Mouse (Mus musculus): ENCODE measurements around the gene Zscan12.
A peak's percentile ranks its signal among the peaks of the same experiment; 100 is the strongest.
"Not testable (repeated sequence)": the region's sequence is repeated elsewhere in the genome, so short reads cannot be mapped to it uniquely, and the experiment has no call there.

The Zscan12 gene

DNA sequence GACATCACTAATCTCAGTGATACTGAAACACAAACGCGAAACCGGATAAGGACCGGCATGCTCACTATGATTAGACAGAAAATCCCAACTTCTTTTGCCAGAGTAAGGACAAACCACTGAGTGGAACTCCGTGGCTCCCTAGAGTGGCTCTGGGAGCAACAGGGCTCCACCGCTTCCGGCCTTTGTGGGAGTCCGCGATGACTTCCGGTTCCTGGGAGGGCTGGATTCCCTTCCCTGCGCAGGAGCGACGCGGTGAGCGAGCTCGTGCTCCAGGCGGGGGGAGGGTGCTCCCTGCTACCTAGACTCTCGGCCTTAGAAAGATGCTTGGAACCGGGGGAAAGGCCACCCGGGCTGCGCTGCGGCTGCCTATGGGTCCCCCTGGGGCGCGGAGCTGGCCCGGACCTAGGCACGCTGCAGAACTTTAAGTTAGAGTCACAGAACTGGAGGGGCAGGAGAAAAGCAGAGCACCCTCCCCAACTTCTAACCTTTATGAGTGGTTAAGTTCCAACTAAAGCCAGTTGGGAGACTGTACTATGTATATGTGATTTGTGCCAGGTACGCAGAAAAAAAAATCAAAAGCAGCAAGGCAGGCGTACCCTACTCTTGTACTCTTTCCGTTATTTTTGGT is at the start of gene Zscan12:
Zscan12 (plus strand) TSS at position 200 of the 628 bp plus-strand sequence.
- peak; percentile 88 for DNase-seq (ENCODE audit: low spot score)

DNA sequence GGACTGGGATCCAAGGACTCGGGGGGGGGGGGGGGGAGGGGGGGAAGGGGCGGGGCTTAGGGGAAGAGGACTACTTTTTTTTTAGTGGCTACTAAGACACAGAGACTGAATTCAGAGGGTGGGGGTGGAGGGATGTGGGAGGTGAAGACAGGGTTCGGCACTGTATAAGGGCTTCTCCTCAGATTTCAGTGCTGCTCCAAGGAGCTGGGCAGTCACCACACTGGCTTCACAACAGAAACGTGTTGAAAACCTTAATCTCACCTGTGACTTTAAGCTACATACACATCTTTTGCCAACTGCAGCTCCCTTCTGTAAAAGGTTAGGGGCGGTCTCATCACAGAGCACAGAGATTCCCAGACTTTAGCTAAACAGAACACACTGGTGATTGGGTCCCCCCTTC is 49.8 kb upstream of the Zscan12 start:
- DNase-seq (ENCODE audit: low spot score) = no peak

DNA sequence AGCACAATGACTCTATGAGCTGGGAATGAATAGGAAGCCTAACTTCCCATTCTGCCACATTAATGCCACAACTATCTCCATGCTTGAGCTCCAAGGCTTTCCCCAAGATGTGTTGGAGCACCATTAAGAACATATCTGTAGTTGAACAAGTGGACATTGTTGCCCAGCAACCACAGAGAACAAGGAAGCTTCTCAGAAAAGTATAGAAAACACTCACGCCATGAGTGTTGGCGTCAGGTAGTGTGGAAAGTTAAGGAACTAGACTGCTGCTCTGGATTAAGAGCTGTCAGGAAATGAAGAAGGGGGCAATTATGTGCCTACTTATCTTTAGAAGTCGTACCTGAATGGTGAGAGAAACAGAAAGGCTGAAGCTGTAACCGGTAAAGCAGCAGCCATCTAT is 48.7 kb upstream of the Zscan12 start:
- no peak for DNase-seq (ENCODE audit: low spot score)

DNA sequence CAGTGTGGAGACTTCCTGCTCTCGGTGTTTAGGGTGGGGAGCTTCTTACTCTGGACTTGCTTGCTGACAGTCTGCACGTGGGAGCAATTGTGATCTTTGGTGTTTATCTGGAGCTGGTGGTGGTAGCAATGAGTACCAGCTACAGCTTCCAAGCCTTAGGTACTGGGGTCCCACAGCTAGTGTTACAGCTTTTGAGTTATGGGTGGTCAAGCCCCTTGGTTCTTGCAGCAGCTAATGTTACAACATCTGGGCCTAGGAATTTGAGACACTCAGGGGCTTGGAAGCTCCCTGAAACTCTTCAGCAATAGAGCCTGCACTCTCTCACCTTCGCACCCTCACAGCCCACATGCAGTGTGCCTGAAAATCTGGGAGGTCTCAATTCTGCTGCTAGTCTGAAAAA is 42.4 kb upstream of the Zscan12 start:
- no peak for DNase-seq (ENCODE audit: low spot score)

- DNase-seq (ENCODE audit: low spot score) = no peak
Observed at GRCm38 (mm10) chr13:21321890-21322494, 40.6 kb upstream of the Zscan12 start.

GRCm38 (mm10) chr13:21322509-21323375 is 39.9 kb upstream of the Zscan12 start:
- DNase-seq (ENCODE audit: low spot score) = peak; percentile 21

DNA sequence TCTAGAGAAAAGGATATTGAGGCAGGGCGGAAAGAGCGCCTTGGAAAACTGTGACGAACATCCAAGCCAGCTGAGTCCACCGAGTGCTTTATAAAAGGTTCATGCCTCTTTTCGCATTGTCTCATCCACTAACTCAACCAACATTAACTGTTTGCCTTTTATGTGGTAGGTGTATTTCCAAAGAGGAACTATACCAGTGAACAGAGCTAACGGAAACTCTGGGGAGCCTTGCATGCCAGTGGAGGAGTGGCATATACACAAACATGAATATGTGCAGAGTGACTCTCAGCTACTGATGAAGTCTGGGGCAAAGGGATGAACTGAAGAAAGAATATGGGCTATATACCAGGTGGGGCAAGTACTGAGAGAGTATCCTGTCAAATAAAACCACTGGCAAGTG is 39.2 kb upstream of the Zscan12 start:
- DNase-seq (ENCODE audit: low spot score) = no peak

GRCm38 (mm10) chr13:21326191-21326590 is 36.4 kb upstream of the Zscan12 start:
- DNase-seq (ENCODE audit: low spot score) = peak; percentile 52

GRCm38 (mm10) chr13:21326657-21327211 is 35.9 kb upstream of the Zscan12 start:
- peak; percentile 78 for DNase-seq (ENCODE audit: low spot score)

DNA sequence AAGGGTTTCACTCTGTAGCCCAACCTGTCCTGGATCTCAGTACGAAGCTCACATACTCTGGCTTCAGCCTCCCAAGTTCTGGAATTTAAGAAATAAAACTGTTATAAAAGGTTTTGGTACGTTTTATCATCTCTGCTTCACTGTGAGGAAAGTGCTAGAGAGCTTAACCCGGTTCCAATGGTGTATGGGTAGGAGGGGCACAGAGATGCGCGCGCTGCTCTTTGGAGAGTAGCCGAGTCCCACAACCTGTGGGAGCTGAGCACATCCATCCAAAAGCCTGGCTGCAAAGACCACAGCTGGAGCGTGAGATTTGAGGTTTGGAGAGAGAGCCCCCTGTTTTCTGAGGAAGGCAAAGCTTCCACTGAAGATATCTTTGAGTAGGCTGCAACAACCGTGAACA is 35.2 kb upstream of the Zscan12 start:
- DNase-seq (ENCODE audit: low spot score) = peak; percentile 20

GRCm38 (mm10) chr13:21346610-21347009 is 16.0 kb upstream of the Zscan12 start, which contains the start of gene Olfr1367:
TSS of gene Olfr1367 (plus strand) at chr13:21346910.
- DNase-seq (ENCODE audit: low spot score) = no peak

GRCm38 (mm10) chr13:21350593-21350992 is 12.0 kb upstream of the Zscan12 start:
- DNase-seq (ENCODE audit: low spot score) = no peak

DNA sequence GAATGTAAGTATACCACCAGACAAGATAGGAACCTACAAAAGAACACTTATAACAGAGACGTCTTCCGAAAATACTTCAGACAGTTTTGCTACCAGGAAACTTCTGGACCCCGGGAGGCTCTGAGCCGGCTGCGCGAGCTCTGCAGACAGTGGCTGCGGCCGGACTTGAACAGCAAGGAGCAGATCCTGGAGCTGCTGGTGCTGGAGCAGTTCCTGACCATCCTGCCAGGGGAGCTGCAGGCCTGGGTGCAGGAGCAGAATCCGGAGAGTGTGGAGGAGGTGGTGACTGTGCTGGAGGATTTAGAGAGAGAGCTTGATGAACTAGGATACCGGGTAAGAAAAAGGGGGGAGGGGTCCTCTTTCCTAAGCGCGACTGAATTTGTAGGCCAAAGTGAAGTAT is 1.1 kb downstream of the Zscan12 start:
- DNase-seq (ENCODE audit: low spot score) = no peak

DNA sequence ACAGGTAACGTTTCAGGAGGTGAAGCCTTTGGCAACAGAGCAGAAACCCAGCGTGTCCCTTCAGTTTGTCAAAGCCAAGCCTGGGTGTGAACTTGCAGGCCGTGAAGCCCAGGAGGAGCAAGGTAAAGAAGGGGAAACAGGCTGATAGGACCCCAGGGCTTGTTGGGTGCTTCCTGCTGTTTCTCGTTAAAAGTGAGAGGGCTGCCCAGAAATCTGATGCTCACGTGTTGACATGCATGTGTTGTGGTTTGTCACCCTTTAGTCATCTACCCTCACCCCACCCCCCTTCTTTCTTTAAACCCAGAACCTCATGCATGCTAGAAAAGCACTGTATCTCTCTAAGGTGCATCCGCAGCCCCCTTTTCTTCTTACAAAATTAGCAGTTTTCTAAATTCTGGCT is 4.0 kb downstream of the Zscan12 start:
- no peak for DNase-seq (ENCODE audit: low spot score)

- no peak for DNase-seq (ENCODE audit: low spot score)
Observed at GRCm38 (mm10) chr13:21372700-21373099, 10.1 kb downstream of the Zscan12 start.

GRCm38 (mm10) chr13:21377773-21378172 is 15.2 kb downstream of the Zscan12 start:
- DNase-seq (ENCODE audit: low spot score) = no peak

DNA sequence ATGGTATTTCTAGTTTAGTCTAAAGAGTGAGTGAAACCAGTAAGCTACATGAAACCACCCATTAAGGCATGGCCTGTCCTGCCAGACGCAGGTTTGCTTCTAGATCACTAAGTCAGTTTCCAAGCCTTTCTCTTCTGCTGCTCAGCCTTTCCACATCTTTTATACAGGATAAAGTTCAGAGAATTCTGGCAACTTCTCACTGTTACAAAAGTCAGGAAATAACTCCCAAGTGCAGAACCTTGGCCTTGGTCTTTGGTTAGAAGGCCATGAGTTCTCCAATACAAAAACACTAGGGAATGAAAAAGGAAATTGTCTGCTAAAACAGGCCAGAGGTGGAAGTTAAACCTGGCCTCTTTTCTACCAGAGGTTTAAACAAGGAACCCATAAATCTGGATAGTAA is 32.6 kb downstream of the Zscan12 start:
- DNase-seq (ENCODE audit: low spot score) = no peak

DNA sequence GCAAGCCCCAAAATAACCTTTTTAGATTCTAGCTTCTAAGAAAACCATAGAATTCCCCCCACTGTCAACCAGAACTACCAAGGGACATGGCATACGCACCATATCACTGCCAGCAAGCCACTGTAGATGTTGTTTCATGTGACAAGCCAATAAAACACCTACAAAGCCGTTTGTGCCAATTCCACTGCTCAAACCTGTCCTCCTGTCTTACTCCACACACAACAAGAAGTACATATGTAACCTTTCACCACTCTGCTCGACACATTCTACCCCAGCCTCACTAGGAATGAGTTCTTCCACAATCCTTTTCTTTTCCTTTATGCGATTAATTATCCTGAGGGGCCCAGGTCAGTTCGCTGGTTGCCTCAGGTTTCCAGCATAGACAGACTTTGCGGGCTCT is 33.0 kb downstream of the Zscan12 start:
- no peak for DNase-seq (ENCODE audit: low spot score)

DNA sequence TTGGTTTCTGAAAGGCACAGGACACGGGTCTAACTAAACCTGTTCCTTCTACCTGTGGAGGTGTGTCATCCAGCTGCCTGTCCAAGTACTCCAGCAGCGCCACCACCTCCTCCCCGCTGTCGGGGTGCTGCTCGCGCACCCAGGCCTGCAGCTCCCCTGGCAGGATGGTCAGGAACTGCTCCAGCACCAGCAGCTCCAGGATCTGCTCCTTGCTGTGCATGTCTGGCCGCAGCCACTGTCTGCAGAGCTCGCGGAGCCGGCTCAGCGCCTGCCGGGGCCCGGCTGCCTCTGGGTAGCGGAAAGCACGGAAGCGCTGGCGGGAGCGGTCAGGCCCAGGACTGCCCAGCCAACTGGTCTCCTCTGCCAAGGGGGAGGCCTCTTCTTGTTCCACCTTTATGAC is 33.4 kb downstream of the Zscan12 start:
- DNase-seq (ENCODE audit: low spot score) = not testable (repeated sequence)

DNA sequence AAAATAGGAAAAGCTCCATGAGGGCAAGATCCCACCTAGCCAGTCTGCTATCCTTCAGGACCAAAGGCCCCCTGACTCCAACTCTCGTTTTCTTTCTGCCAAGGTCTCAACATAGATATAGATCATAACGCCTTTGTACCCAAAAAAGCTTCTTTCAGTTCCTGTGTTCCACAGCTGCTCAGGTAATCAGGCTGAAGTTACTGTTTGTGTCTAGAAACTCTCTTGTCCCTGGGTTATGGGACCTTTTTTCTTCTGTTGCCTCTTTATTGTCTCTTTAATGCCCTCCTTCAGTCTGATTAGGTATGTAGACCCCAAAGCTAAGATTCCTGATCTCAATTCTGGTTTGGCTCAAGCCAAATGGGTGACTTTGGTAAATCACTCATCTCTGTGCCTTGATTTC is 34.9 kb downstream of the Zscan12 start:
- no peak for DNase-seq (ENCODE audit: low spot score)

DNA sequence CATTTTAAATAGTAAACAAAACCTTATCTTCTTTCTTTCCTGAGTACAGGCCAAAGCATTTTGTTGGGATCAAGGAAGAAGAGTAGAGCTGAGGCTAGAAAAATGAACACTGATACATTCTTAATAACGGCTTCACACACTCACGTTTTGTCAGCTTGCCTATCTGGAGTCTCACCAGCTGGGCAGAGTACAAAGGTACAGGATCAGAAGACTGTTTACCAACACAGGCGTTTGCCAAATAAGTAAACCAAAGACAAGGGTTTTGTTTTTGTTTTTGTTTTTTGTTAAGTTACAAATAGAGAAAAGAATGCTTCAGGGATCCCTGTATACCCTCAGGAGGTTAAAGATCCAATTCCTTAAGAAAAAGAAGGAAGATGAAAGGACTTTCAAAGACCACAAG is 38.5 kb downstream of the Zscan12 start:
- no peak for DNase-seq (ENCODE audit: low spot score)

GRCm38 (mm10) chr13:21401636-21402286 is 39.1 kb downstream of the Zscan12 start:
- DNase-seq (ENCODE audit: low spot score) = peak; percentile 42
